Mouse (Mus musculus) liver, embryonic 16.5 days (tissue): ENCODE data around the gene Ttc30a1. TPM values are rescaled to one million over a fixed set of nuclear protein-coding genes. Genes with fewer than 3 reads are reported as not detected.
"Not testable (repeated sequence)": the region's sequence is repeated elsewhere in the genome, so short reads cannot be mapped to it uniquely, and the experiment has no call there.

Source experiments
- ATAC-seq: fragments of 200-750 bp; cut with Nextera tagmentation; 2 replicates; pipeline ENCODE4 v1.8.0; 2017; ENCODE audit warnings: low read depth, mild to moderate bottlenecking, moderate number of reproducible peaks, moderate library complexity
- H3K27ac ChIP-seq: fragments of 300-500 bp; sonication (generic); 2 replicates; pipeline ENCODE4 v1.5.1; 2014; ENCODE audit warnings: mild to moderate bottlenecking, low read length
- H3K27me3 ChIP-seq: fragments of 300-500 bp; sonication (generic); 2 replicates; pipeline ENCODE4 v1.6.1; 2014; ENCODE audit warnings: low read depth, low read length, mixed read lengths; ENCODE audit not compliant: control insufficient read depth, insufficient read depth
- H3K36me3 ChIP-seq: fragments of 300-500 bp; sonication (generic); 2 replicates; pipeline ENCODE4 v1.6.1; 2014; ENCODE audit warnings: mild to moderate bottlenecking; ENCODE audit not compliant: control insufficient read depth, insufficient read depth
- H3K4me1 ChIP-seq: fragments of 300-500 bp; sonication (generic); 2 replicates; pipeline ENCODE4 v1.6.1; 2014; ENCODE audit warnings: low read depth, low read length, mixed read lengths; ENCODE audit not compliant: control insufficient read depth
- H3K4me2 ChIP-seq: fragments of 300-500 bp; sonication (generic); 2 replicates; pipeline ENCODE4 v1.6.1; 2014; ENCODE audit warnings: low read depth, low read length, mixed read lengths
- H3K4me3 ChIP-seq: fragments of 300-500 bp; sonication (generic); 2 replicates; pipeline ENCODE4 v1.5.1; 2014; ENCODE audit warnings: low read depth, mild to moderate bottlenecking, low read length
- H3K9ac ChIP-seq: fragments of 300-500 bp; sonication (generic); 2 replicates; pipeline ENCODE4 v1.6.1; 2014; ENCODE audit warnings: low read depth, low read length
- H3K9me3 ChIP-seq: fragments of 300-500 bp; sonication (generic); replicated peaks from 2 replicates; pipeline ENCODE4 v1.6.1; 2016; ENCODE audit warnings: low read length; ENCODE audit not compliant: control insufficient read depth
- WGBS: fragments of 180-500 bp; shearing (Covaris S2); extraction: QIAGEN DNeasy Blood & Tissue Kit; methylation state at CpG from one replicate; pipeline ENCODE4 v1.1.7; 2014; ENCODE audit not compliant: insufficient replicate concordance; 5-methylcytosine and 5-hydroxymethylcytosine counted together
- polyA plus RNA-seq: library from polyadenylated mRNA; unstranded; fragments of >200 nt; fragmentation: Nextera tagmentation; extraction: Ambion mirVana; gene quantifications from 2 replicates; pipeline ENCODE4 v1.2.1, GENCODE M21; 2015

Ttc30a1 gene
- polyA plus RNA-seq, 1 experiment from 2014 or later = 1.2 TPM

- no peak for ATAC-seq
- H3K4me2 ChIP-seq = no peak overlapping the region
- H3K4me3 ChIP-seq = no peak overlapping the region
- H3K36me3 ChIP-seq = no peaks in the 10 kb centered on the region
- no peak overlapping the region for H3K9ac ChIP-seq
- no peaks in the 10 kb centered on the region for H3K4me1 ChIP-seq
- WGBS = 52% methylated on average over 4 of the region's 4 CpGs
- H3K9me3 ChIP-seq = no peaks in the 10 kb centered on the region
- no peaks in the 10 kb centered on the region for H3K27me3 ChIP-seq
- no peak overlapping the region for H3K27ac ChIP-seq
Observed at GRCm38 (mm10) chr2:75988378-75988777, 6.6 kb upstream of the Ttc30a1 start.

GRCm38 (mm10) chr2:75987739-75988138 is 6.0 kb upstream of the Ttc30a1 start:
- H3K4me1 ChIP-seq = no peaks in the 10 kb centered on the region
- H3K27me3 ChIP-seq = no peaks in the 10 kb centered on the region
- ATAC-seq = no peak
- WGBS = 69% methylated on average over 9 of the region's 9 CpGs
- no peak overlapping the region for H3K4me2 ChIP-seq
- no peaks in the 10 kb centered on the region for H3K9me3 ChIP-seq
- no peak overlapping the region for H3K9ac ChIP-seq
- H3K4me3 ChIP-seq = no peak overlapping the region
- no peaks in the 10 kb centered on the region for H3K36me3 ChIP-seq
- H3K27ac ChIP-seq = no peak overlapping the region

- Histone ChIP-seq H3K27ac (no peak overlapping the region), H3K4me1 (no peaks in the 10 kb centered on the region), H3K4me2 (no peak overlapping the region), H3K9ac (no peak overlapping the region), H3K4me3 (no peak overlapping the region), H3K9me3 (no peaks in the 10 kb centered on the region), H3K36me3 (no peaks in the 10 kb centered on the region), H3K27me3 (no peaks in the 10 kb centered on the region)
- no peak for ATAC-seq
- 6% methylated on average over 2 of the region's 2 CpGs for WGBS
Observed at GRCm38 (mm10) chr2:75985124-75985523, 3.4 kb upstream of the Ttc30a1 start.

- Histone ChIP-seq H3K9ac (no peak overlapping the region), H3K4me1 (no peaks in the 10 kb centered on the region), H3K4me2 (no peak overlapping the region), H3K4me3 (no peak overlapping the region), H3K27me3 (no peaks in the 10 kb centered on the region), H3K9me3 (no peaks in the 10 kb centered on the region), H3K27ac (no peak overlapping the region), H3K36me3 (no peaks in the 10 kb centered on the region)
- ATAC-seq = no peak
- WGBS = 59% methylated on average over 3 of the region's 3 CpGs
Observed at GRCm38 (mm10) chr2:75983847-75984246, 2.1 kb upstream of the Ttc30a1 start.

- no peak overlapping the region for H3K4me3 ChIP-seq
- H3K4me2 ChIP-seq = no peak overlapping the region
- no peak for ATAC-seq
- H3K9ac ChIP-seq = no peak overlapping the region
- H3K9me3 ChIP-seq = no peaks in the 10 kb centered on the region
- no peak overlapping the region for H3K27ac ChIP-seq
- 83% methylated on average over 3 of the region's 3 CpGs for WGBS
- H3K4me1 ChIP-seq = no peaks in the 10 kb centered on the region
- no peaks in the 10 kb centered on the region for H3K36me3 ChIP-seq
- no peaks in the 10 kb centered on the region for H3K27me3 ChIP-seq
Observed at GRCm38 (mm10) chr2:75983091-75983490, 1.3 kb upstream of the Ttc30a1 start.

- 69% methylated on average over 4 of the region's 4 CpGs for WGBS
- H3K4me2 ChIP-seq = no peak overlapping the region
- no peak overlapping the region for H3K9ac ChIP-seq
- no peak overlapping the region for H3K27ac ChIP-seq
- ATAC-seq = no peak
- H3K9me3 ChIP-seq = no peaks in the 10 kb centered on the region
- H3K27me3 ChIP-seq = no peaks in the 10 kb centered on the region
- no peak overlapping the region for H3K4me3 ChIP-seq
- H3K4me1 ChIP-seq = no peaks in the 10 kb centered on the region
- no peaks in the 10 kb centered on the region for H3K36me3 ChIP-seq
Observed at GRCm38 (mm10) chr2:75982626-75983025, 859 bp upstream of the Ttc30a1 start.

- not testable (repeated sequence) for H3K27ac ChIP-seq, H3K9me3 ChIP-seq, H3K9ac ChIP-seq, H3K4me1 ChIP-seq, ATAC-seq, H3K36me3 ChIP-seq, H3K27me3 ChIP-seq
- 91% methylated on average over 13 of the region's 13 CpGs for WGBS
- Histone ChIP-seq H3K4me3 (peak overlapping the region; percentile 63), H3K4me2 (peak overlapping the region; percentile 70; the same call in 1 of the 2 replicates)
Observed at GRCm38 (mm10) chr2:75980933-75981439, 781 bp downstream of the Ttc30a1 start.

GRCm38 (mm10) chr2:75977752-75978368 is 3.9 kb downstream of the Ttc30a1 start, which contains the start of gene Ttc30a2:
Ttc30a2 (minus strand) TSS chr2:75978170.
- not testable (repeated sequence) for H3K36me3 ChIP-seq, H3K4me1 ChIP-seq, H3K4me2 ChIP-seq, H3K9me3 ChIP-seq, H3K9ac ChIP-seq, H3K4me3 ChIP-seq, H3K27ac ChIP-seq, H3K27me3 ChIP-seq
- peak; percentile 22; the same call in 1 of the 2 replicates for ATAC-seq
- 40% methylated on average over 17 of the region's 24 CpGs for WGBS

- not testable (repeated sequence) for H3K9ac ChIP-seq, H3K27me3 ChIP-seq, H3K27ac ChIP-seq, ATAC-seq, H3K4me1 ChIP-seq, H3K4me2 ChIP-seq, H3K9me3 ChIP-seq, H3K4me3 ChIP-seq, H3K36me3 ChIP-seq
- WGBS = 79% methylated on average over 2 of the region's 2 CpGs
Observed at GRCm38 (mm10) chr2:75976070-75976469, 5.7 kb downstream of the Ttc30a1 start.
